Mouse (Mus musculus): ENCODE data around the gene Srp9. TPM values are rescaled to one million over a fixed set of nuclear protein-coding genes. Genes with fewer than 3 reads are reported as not detected.

The Srp9 gene
- polyA plus RNA-seq, 1 experiment from 2014 or later, result 139 TPM

GRCm38 (mm10) chr1:182100403-182100802, 24.1 kb upstream of the Srp9 start:
- 57% methylated on average over 3 of the region's 3 CpGs for WGBS
- no peak overlapping the region for H3K4me2 ChIP-seq (ENCODE audit: low read length)

GRCm38 (mm10) chr1:182101468-182101867, 23.1 kb upstream of the Srp9 start:
- Histone ChIP-seq H3K27me3 (ENCODE audit: control insufficient read depth, insufficient read depth, low read depth, low read length) (no peaks in the 10 kb centered on the region), H3K4me2 (ENCODE audit: low read length) (no peak overlapping the region), H3K4me1 (ENCODE audit: control insufficient read depth, insufficient read depth, low read length) (peaks cover 2% of the 10 kb centered on the region; the same call in 1 of the 2 replicates), H3K9ac (ENCODE audit: low read depth, low read length) (no peak overlapping the region), H3K9me3 (replicated peaks; ENCODE audit: control insufficient read depth, low read length, poor library complexity, severe bottlenecking) (no peaks in the 10 kb centered on the region), H3K36me3 (ENCODE audit: control insufficient read depth, insufficient read depth, low read length) (no peaks in the 10 kb centered on the region), H3K4me3 (ENCODE audit: low read depth, low read length) (no peak overlapping the region), H3K27ac (ENCODE audit: low read length) (no peak overlapping the region)
- WGBS, result 73% methylated on average over 4 of the region's 4 CpGs
- no peak for ATAC-seq

More at GRCm38 (mm10) chr1:182100403-182100802, 24.1 kb upstream of the Srp9 start:
- Histone ChIP-seq H3K9me3 (replicated peaks; ENCODE audit: control insufficient read depth, low read length, poor library complexity, severe bottlenecking) (no peaks in the 10 kb centered on the region), H3K36me3 (ENCODE audit: control insufficient read depth, insufficient read depth, low read length) (no peaks in the 10 kb centered on the region), H3K9ac (ENCODE audit: low read depth, low read length) (no peak overlapping the region), H3K4me3 (ENCODE audit: low read depth, low read length) (no peak overlapping the region), H3K27ac (ENCODE audit: low read length) (no peak overlapping the region), H3K27me3 (ENCODE audit: control insufficient read depth, insufficient read depth, low read depth, low read length) (no peaks in the 10 kb centered on the region), H3K4me1 (ENCODE audit: control insufficient read depth, insufficient read depth, low read length) (peaks cover 2% of the 10 kb centered on the region; the same call in 1 of the 2 replicates)
- ATAC-seq, result no peak

- H3K9ac ChIP-seq (ENCODE audit: low read depth, low read length), result no peak overlapping the region
- peaks cover 2% of the 10 kb centered on the region; the same call in 1 of the 2 replicates for H3K4me1 ChIP-seq (ENCODE audit: control insufficient read depth, insufficient read depth, low read length)
- no peaks in the 10 kb centered on the region for H3K9me3 ChIP-seq (replicated peaks; ENCODE audit: control insufficient read depth, low read length, poor library complexity, severe bottlenecking)
- no peaks in the 10 kb centered on the region for H3K36me3 ChIP-seq (ENCODE audit: control insufficient read depth, insufficient read depth, low read length)
- no peak overlapping the region for H3K4me3 ChIP-seq (ENCODE audit: low read depth, low read length)
- no peaks in the 10 kb centered on the region for H3K27me3 ChIP-seq (ENCODE audit: control insufficient read depth, insufficient read depth, low read depth, low read length)
- no peak overlapping the region for H3K27ac ChIP-seq (ENCODE audit: low read length)
- ATAC-seq, result no peak
- H3K4me2 ChIP-seq (ENCODE audit: low read length), result no peak overlapping the region
Measured at GRCm38 (mm10) chr1:182102706-182103105, 21.8 kb upstream of the Srp9 start.

GRCm38 (mm10) chr1:182103436-182103835, 21.1 kb upstream of the Srp9 start:
- WGBS, result 66% methylated on average over 11 of the region's 11 CpGs
- H3K27me3 ChIP-seq (ENCODE audit: control insufficient read depth, insufficient read depth, low read depth, low read length), result no peaks in the 10 kb centered on the region
- H3K4me1 ChIP-seq (ENCODE audit: control insufficient read depth, insufficient read depth, low read length), result peaks cover 2% of the 10 kb centered on the region; the same call in 1 of the 2 replicates
- 0 out of 2 replicates have a peak, but pooled peaks have one; percentile 32 for ATAC-seq
- H3K27ac ChIP-seq (ENCODE audit: low read length), result no peak overlapping the region
- H3K36me3 ChIP-seq (ENCODE audit: control insufficient read depth, insufficient read depth, low read length), result no peaks in the 10 kb centered on the region
- no peaks in the 10 kb centered on the region for H3K9me3 ChIP-seq (replicated peaks; ENCODE audit: control insufficient read depth, low read length, poor library complexity, severe bottlenecking)
- H3K4me2 ChIP-seq (ENCODE audit: low read length), result no peak overlapping the region
- no peak overlapping the region for H3K9ac ChIP-seq (ENCODE audit: low read depth, low read length)
- H3K4me3 ChIP-seq (ENCODE audit: low read depth, low read length), result no peak overlapping the region

- Histone ChIP-seq H3K36me3 (ENCODE audit: control insufficient read depth, insufficient read depth, low read length) (no peaks in the 10 kb centered on the region), H3K4me1 (ENCODE audit: control insufficient read depth, insufficient read depth, low read length) (peaks cover 2% of the 10 kb centered on the region; the same call in 1 of the 2 replicates), H3K9me3 (replicated peaks; ENCODE audit: control insufficient read depth, low read length, poor library complexity, severe bottlenecking) (no peaks in the 10 kb centered on the region), H3K9ac (ENCODE audit: low read depth, low read length) (no peak overlapping the region), H3K27me3 (ENCODE audit: control insufficient read depth, insufficient read depth, low read depth, low read length) (no peaks in the 10 kb centered on the region), H3K4me2 (ENCODE audit: low read length) (no peak overlapping the region), H3K27ac (ENCODE audit: low read length) (no peak overlapping the region), H3K4me3 (ENCODE audit: low read depth, low read length) (no peak overlapping the region)
- ATAC-seq, result no peak
- 45% methylated on average over 3 of the region's 3 CpGs for WGBS
Measured at GRCm38 (mm10) chr1:182105023-182105422, 19.5 kb upstream of the Srp9 start.

GRCm38 (mm10) chr1:182107251-182107650, 17.3 kb upstream of the Srp9 start:
- H3K27me3 ChIP-seq (ENCODE audit: control insufficient read depth, insufficient read depth, low read depth, low read length), result no peaks in the 10 kb centered on the region
- H3K4me2 ChIP-seq (ENCODE audit: low read length), result no peak overlapping the region
- no peaks in the 10 kb centered on the region for H3K36me3 ChIP-seq (ENCODE audit: control insufficient read depth, insufficient read depth, low read length)
- H3K9ac ChIP-seq (ENCODE audit: low read depth, low read length), result no peak overlapping the region
- H3K4me1 ChIP-seq (ENCODE audit: control insufficient read depth, insufficient read depth, low read length), result peaks cover 2% of the 10 kb centered on the region; the same call in 1 of the 2 replicates
- WGBS, result 77% methylated on average over 9 of the region's 9 CpGs
- H3K9me3 ChIP-seq (replicated peaks; ENCODE audit: control insufficient read depth, low read length, poor library complexity, severe bottlenecking), result no peaks in the 10 kb centered on the region
- no peak overlapping the region for H3K27ac ChIP-seq (ENCODE audit: low read length)
- ATAC-seq, result no peak
- H3K4me3 ChIP-seq (ENCODE audit: low read depth, low read length), result no peak overlapping the region

- Histone ChIP-seq H3K27ac (ENCODE audit: low read length) (no peak overlapping the region), H3K9ac (ENCODE audit: low read depth, low read length) (no peak overlapping the region), H3K9me3 (replicated peaks; ENCODE audit: control insufficient read depth, low read length, poor library complexity, severe bottlenecking) (no peaks in the 10 kb centered on the region), H3K36me3 (ENCODE audit: control insufficient read depth, insufficient read depth, low read length) (no peaks in the 10 kb centered on the region), H3K4me3 (ENCODE audit: low read depth, low read length) (no peak overlapping the region), H3K4me2 (ENCODE audit: low read length) (no peak overlapping the region), H3K27me3 (ENCODE audit: control insufficient read depth, insufficient read depth, low read depth, low read length) (no peaks in the 10 kb centered on the region), H3K4me1 (ENCODE audit: control insufficient read depth, insufficient read depth, low read length) (no peaks in the 10 kb centered on the region)
- WGBS, result 78% methylated on average over 13 of the region's 13 CpGs
- ATAC-seq, result no peak
Measured at GRCm38 (mm10) chr1:182108397-182109099, 16.0 kb upstream of the Srp9 start.

- Histone ChIP-seq H3K4me3 (ENCODE audit: low read depth, low read length) (no peak overlapping the region), H3K27ac (ENCODE audit: low read length) (no peak overlapping the region), H3K9me3 (replicated peaks; ENCODE audit: control insufficient read depth, low read length, poor library complexity, severe bottlenecking) (no peaks in the 10 kb centered on the region), H3K27me3 (ENCODE audit: control insufficient read depth, insufficient read depth, low read depth, low read length) (no peaks in the 10 kb centered on the region), H3K4me2 (ENCODE audit: low read length) (no peak overlapping the region), H3K4me1 (ENCODE audit: control insufficient read depth, insufficient read depth, low read length) (no peaks in the 10 kb centered on the region), H3K9ac (ENCODE audit: low read depth, low read length) (no peak overlapping the region), H3K36me3 (ENCODE audit: control insufficient read depth, insufficient read depth, low read length) (no peaks in the 10 kb centered on the region)
- ATAC-seq, result no peak
- 88% methylated on average over 11 of the region's 11 CpGs for WGBS
Measured at GRCm38 (mm10) chr1:182110185-182110584, 14.4 kb upstream of the Srp9 start.

GRCm38 (mm10) chr1:182110708-182111385, 13.7 kb upstream of the Srp9 start:
- ATAC-seq, result no peak
- Histone ChIP-seq H3K27me3 (ENCODE audit: control insufficient read depth, insufficient read depth, low read depth, low read length) (no peaks in the 10 kb centered on the region), H3K4me1 (ENCODE audit: control insufficient read depth, insufficient read depth, low read length) (no peaks in the 10 kb centered on the region), H3K4me2 (ENCODE audit: low read length) (no peak overlapping the region), H3K9ac (ENCODE audit: low read depth, low read length) (no peak overlapping the region), H3K9me3 (replicated peaks; ENCODE audit: control insufficient read depth, low read length, poor library complexity, severe bottlenecking) (no peaks in the 10 kb centered on the region), H3K4me3 (ENCODE audit: low read depth, low read length) (no peak overlapping the region), H3K27ac (ENCODE audit: low read length) (no peak overlapping the region), H3K36me3 (ENCODE audit: control insufficient read depth, insufficient read depth, low read length) (no peaks in the 10 kb centered on the region)
- WGBS, result 76% methylated on average over 15 of the region's 15 CpGs

Data from midbrain, embryonic 16.5 days (tissue).